Mouse (Mus musculus): ENCODE measurements around the gene Agap2. TPM values are rescaled to one million over a fixed set of nuclear protein-coding genes. Genes with fewer than 3 reads are reported as not detected.

Agap2 gene
- total RNA-seq (2015; ENCODE audit: low replicate concordance), result 1.1 and 3.8 TPM in 2 replicates
- total RNA-seq (2017; ENCODE audit: low replicate concordance), result 2.2 and 51.8 TPM in 2 replicates

- ATAC-seq (replicated peaks; ENCODE audit: low FRiP score, poor library complexity, severe bottlenecking), result no peak
Observed at GRCm38 (mm10) chr10:127075080-127075479, at the start of gene Agap2. Gene Agap2 (plus strand): TSS chr10:127075284.

- ATAC-seq (replicated peaks; ENCODE audit: low FRiP score, poor library complexity, severe bottlenecking), result peak; percentile 99
Observed at GRCm38 (mm10) chr10:127030336-127031296, 44.5 kb upstream of the Agap2 start, which contains the start of gene Tsfm. Gene Tsfm (minus strand): TSS chr10:127030840.

GRCm38 (mm10) chr10:127033301-127033741 is 41.8 kb upstream of the Agap2 start:
- no peak for ATAC-seq (replicated peaks; ENCODE audit: low FRiP score, poor library complexity, severe bottlenecking)

- no peak for ATAC-seq (replicated peaks; ENCODE audit: low FRiP score, poor library complexity, severe bottlenecking)
Observed at GRCm38 (mm10) chr10:127036273-127036672, 38.8 kb upstream of the Agap2 start.

- no peak for ATAC-seq (replicated peaks; ENCODE audit: low FRiP score, poor library complexity, severe bottlenecking)
Observed at GRCm38 (mm10) chr10:127037641-127038040, 37.4 kb upstream of the Agap2 start.

GRCm38 (mm10) chr10:127040569-127041214 is 34.4 kb upstream of the Agap2 start:
- no peak for ATAC-seq (replicated peaks; ENCODE audit: low FRiP score, poor library complexity, severe bottlenecking)

GRCm38 (mm10) chr10:127041274-127041766 is 33.8 kb upstream of the Agap2 start, which contains the start of the genes Mettl1 and Eef1akmt3:
Gene Mettl1 (plus strand): TSS chr10:127041414.
Gene Eef1akmt3 (minus strand): TSS chr10:127041513.
- ATAC-seq (replicated peaks; ENCODE audit: low FRiP score, poor library complexity, severe bottlenecking), result no peak

GRCm38 (mm10) chr10:127041774-127042338 is 33.2 kb upstream of the Agap2 start:
- ATAC-seq (replicated peaks; ENCODE audit: low FRiP score, poor library complexity, severe bottlenecking), result peak; percentile 53

GRCm38 (mm10) chr10:127042468-127043115 is 32.5 kb upstream of the Agap2 start:
- ATAC-seq (replicated peaks; ENCODE audit: low FRiP score, poor library complexity, severe bottlenecking), result no peak

- ATAC-seq (replicated peaks; ENCODE audit: low FRiP score, poor library complexity, severe bottlenecking), result no peak
Observed at GRCm38 (mm10) chr10:127043187-127043586, 31.9 kb upstream of the Agap2 start.

GRCm38 (mm10) chr10:127047954-127048353 is 27.1 kb upstream of the Agap2 start, which contains the start of gene Cyp27b1:
Gene Cyp27b1 (plus strand): TSS chr10:127048250.
- no peak for ATAC-seq (replicated peaks; ENCODE audit: low FRiP score, poor library complexity, severe bottlenecking)

GRCm38 (mm10) chr10:127048608-127049394 is 26.3 kb upstream of the Agap2 start:
- no peak for ATAC-seq (replicated peaks; ENCODE audit: low FRiP score, poor library complexity, severe bottlenecking)

- 0 out of 2 replicates have a peak, but pooled peaks have one; percentile 35 for ATAC-seq (replicated peaks; ENCODE audit: low FRiP score, poor library complexity, severe bottlenecking)
Observed at GRCm38 (mm10) chr10:127049395-127050118, 25.5 kb upstream of the Agap2 start.

- ATAC-seq (replicated peaks; ENCODE audit: low FRiP score, poor library complexity, severe bottlenecking), result no peak
Observed at GRCm38 (mm10) chr10:127050119-127050474, 25.0 kb upstream of the Agap2 start.

GRCm38 (mm10) chr10:127054646-127055045 is 20.4 kb upstream of the Agap2 start:
- ATAC-seq (replicated peaks; ENCODE audit: low FRiP score, poor library complexity, severe bottlenecking), result no peak

GRCm38 (mm10) chr10:127055406-127055805 is 19.7 kb upstream of the Agap2 start:
- ATAC-seq (replicated peaks; ENCODE audit: low FRiP score, poor library complexity, severe bottlenecking), result no peak

GRCm38 (mm10) chr10:127056490-127056889 is 18.6 kb upstream of the Agap2 start:
- ATAC-seq (replicated peaks; ENCODE audit: low FRiP score, poor library complexity, severe bottlenecking), result no peak

GRCm38 (mm10) chr10:127058161-127058560 is 16.9 kb upstream of the Agap2 start:
- ATAC-seq (replicated peaks; ENCODE audit: low FRiP score, poor library complexity, severe bottlenecking), result peak; percentile 69

Measured in erythroid progenitor cell, adult 5-6 weeks (primary cell).